Mouse (Mus musculus): Measurements from ENCODE around the gene Prrc2a. TPM values are rescaled to one million over a fixed set of nuclear protein-coding genes. Genes with fewer than 3 reads are reported as not detected.
A peak's percentile ranks its signal among the peaks of the same experiment; 100 is the strongest.

Prrc2a gene
- total and polyA plus RNA-seq, 2 experiments from 2014 or later: 99.2 to 223 TPM

DNA sequence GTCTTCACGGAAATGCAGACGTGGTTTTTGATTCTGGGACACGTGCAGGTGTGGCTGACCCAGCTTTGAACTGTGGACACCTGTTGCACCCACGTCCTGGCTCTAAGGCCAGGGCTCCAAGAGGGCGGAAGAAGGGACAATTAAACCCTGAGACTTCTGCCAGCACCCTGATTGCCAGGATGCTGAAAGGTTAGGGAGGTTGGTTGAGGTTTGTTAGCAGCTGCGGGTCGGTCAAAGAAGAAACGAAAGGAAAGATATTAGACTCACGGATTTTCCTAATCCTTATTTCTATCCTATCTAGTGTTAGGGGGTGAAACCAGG lies 31.6 kb upstream of the Prrc2a start:
- H3K9ac ChIP-seq (replicated peaks; ENCODE audit: low read length): no peak overlapping the region
- H3K36me3 ChIP-seq (ENCODE audit: insufficient read depth, low read length): no peaks in the 10 kb centered on the region
- 37% methylated on average over 9 of the region's 9 CpGs for WGBS
- H3K4me3 ChIP-seq (ENCODE audit: low read length): peak overlapping the region; percentile 42
- H3K4me2 ChIP-seq (ENCODE audit: low read depth, low read length): peak overlapping the region; percentile 69
- no peaks in the 10 kb centered on the region for H3K4me1 ChIP-seq (ENCODE audit: insufficient read depth, low read length)
- H3K27me3 ChIP-seq (ENCODE audit: insufficient read depth, low read length): peaks cover 9% of the 10 kb centered on the region; the same call in 1 of the 2 replicates
- no peak overlapping the region for H3K27ac ChIP-seq
- no peaks in the 10 kb centered on the region for H3K9me3 ChIP-seq (ENCODE audit: low read length)
- DNase-seq (ENCODE audit: low spot score) (no peak), ATAC-seq (no peak)
- TF ChIP-seq CTCF (IDR thresholded peaks at IDR 0.05; ENCODE audit: low read depth): no peak

- H3K9me3 ChIP-seq (ENCODE audit: low read length): no peaks in the 10 kb centered on the region
- no peak overlapping the region for H3K27ac ChIP-seq
- DNase-seq (ENCODE audit: low spot score): peak; percentile 85
- peak overlapping the region; percentile 42 for H3K4me3 ChIP-seq (ENCODE audit: low read length)
- peak overlapping the region; percentile 22 for H3K9ac ChIP-seq (replicated peaks; ENCODE audit: low read length)
- no peaks in the 10 kb centered on the region for H3K36me3 ChIP-seq (ENCODE audit: insufficient read depth, low read length)
- ATAC-seq: peak; percentile 92
- no peaks in the 10 kb centered on the region for H3K4me1 ChIP-seq (ENCODE audit: insufficient read depth, low read length)
- TF ChIP-seq CTCF (IDR thresholded peaks at IDR 0.05; ENCODE audit: low read depth): peak; percentile 75
- H3K4me2 ChIP-seq (ENCODE audit: low read depth, low read length): peak overlapping the region; percentile 69
- 1% methylated on average over 66 of the region's 66 CpGs for WGBS
- peaks cover 8% of the 10 kb centered on the region; the same call in 1 of the 2 replicates for H3K27me3 ChIP-seq (ENCODE audit: insufficient read depth, low read length)
Measured at GRCm38 (mm10) chr17:35195631-35196320, 31.1 kb upstream of the Prrc2a start.

- Histone ChIP-seq H3K4me2 (ENCODE audit: low read depth, low read length) (peak overlapping the region; percentile 69), H3K27me3 (ENCODE audit: insufficient read depth, low read length) (peaks cover 8% of the 10 kb centered on the region; the same call in 1 of the 2 replicates), H3K9ac (replicated peaks; ENCODE audit: low read length) (no peak overlapping the region), H3K36me3 (ENCODE audit: insufficient read depth, low read length) (no peaks in the 10 kb centered on the region), H3K4me3 (ENCODE audit: low read length) (peak overlapping the region; percentile 42), H3K27ac (no peak overlapping the region), H3K4me1 (ENCODE audit: insufficient read depth, low read length) (no peaks in the 10 kb centered on the region), H3K9me3 (ENCODE audit: low read length) (no peaks in the 10 kb centered on the region)
- ATAC-seq: peak; percentile 46; the same call in 1 of the 2 replicates
- no peak for DNase-seq (ENCODE audit: low spot score)
- 46% methylated on average over 19 of the region's 19 CpGs for WGBS
- TF ChIP-seq CTCF (IDR thresholded peaks at IDR 0.05; ENCODE audit: low read depth): no peak
Measured at GRCm38 (mm10) chr17:35194844-35195630, 30.3 kb upstream of the Prrc2a start.

- no peak for ATAC-seq
- Histone ChIP-seq H3K4me1 (ENCODE audit: insufficient read depth, low read length) (no peaks in the 10 kb centered on the region), H3K27ac (no peak within 1 kb of the TSS), H3K27me3 (ENCODE audit: insufficient read depth, low read length) (peaks cover 8% of the 10 kb centered on the region; the same call in 1 of the 2 replicates), H3K9me3 (ENCODE audit: low read length) (no peaks in the 10 kb centered on the region), H3K36me3 (ENCODE audit: insufficient read depth, low read length) (no peaks in the 10 kb centered on the region), H3K4me2 (ENCODE audit: low read depth, low read length) (peak within 1 kb of the TSS; percentile 69), H3K9ac (replicated peaks; ENCODE audit: low read length) (no peak within 1 kb of the TSS), H3K4me3 (ENCODE audit: low read length) (no peak within 1 kb of the TSS)
- no peak for DNase-seq (ENCODE audit: low spot score)
- no peak for TF ChIP-seq CTCF (IDR thresholded peaks at IDR 0.05; ENCODE audit: low read depth)
- WGBS: 78% methylated on average over 26 of the region's 28 CpGs
Measured at GRCm38 (mm10) chr17:35193881-35194843, 29.5 kb upstream of the Prrc2a start, which contains the start of gene Ltb. Gene Ltb, plus strand, starts transcription at chr17:35194439.

DNA sequence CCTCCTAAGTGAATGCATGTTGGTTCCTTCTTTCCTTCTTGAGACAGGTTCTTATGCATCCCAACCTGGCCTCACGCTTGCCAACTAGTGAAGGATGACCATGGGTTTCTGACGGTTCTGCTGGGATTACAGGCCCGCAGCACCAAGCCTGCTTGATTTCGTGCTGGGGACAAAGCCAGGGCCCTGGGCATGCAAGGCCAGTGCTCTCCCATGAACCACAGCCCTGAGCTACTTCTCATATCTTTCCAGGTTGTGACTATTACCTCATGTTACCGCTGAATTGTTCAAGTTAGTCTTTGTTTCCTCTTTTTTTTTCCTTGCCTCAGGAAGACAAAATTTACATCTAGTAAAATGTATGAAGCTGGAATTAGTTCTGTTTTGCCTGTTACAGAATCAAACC lies 28.2 kb upstream of the Prrc2a start:
- Histone ChIP-seq H3K27ac (no peak overlapping the region), H3K36me3 (ENCODE audit: insufficient read depth, low read length) (no peaks in the 10 kb centered on the region), H3K9me3 (ENCODE audit: low read length) (no peaks in the 10 kb centered on the region), H3K9ac (replicated peaks; ENCODE audit: low read length) (no peak overlapping the region), H3K4me3 (ENCODE audit: low read length) (no peak overlapping the region), H3K4me2 (ENCODE audit: low read depth, low read length) (no peak overlapping the region), H3K4me1 (ENCODE audit: insufficient read depth, low read length) (no peaks in the 10 kb centered on the region), H3K27me3 (ENCODE audit: insufficient read depth, low read length) (peaks cover 8% of the 10 kb centered on the region; the same call in 1 of the 2 replicates)
- TF ChIP-seq CTCF (IDR thresholded peaks at IDR 0.05; ENCODE audit: low read depth): no peak
- no peak for DNase-seq (ENCODE audit: low spot score)
- WGBS: 74% methylated on average over 5 of the region's 5 CpGs
- ATAC-seq: no peak

DNA sequence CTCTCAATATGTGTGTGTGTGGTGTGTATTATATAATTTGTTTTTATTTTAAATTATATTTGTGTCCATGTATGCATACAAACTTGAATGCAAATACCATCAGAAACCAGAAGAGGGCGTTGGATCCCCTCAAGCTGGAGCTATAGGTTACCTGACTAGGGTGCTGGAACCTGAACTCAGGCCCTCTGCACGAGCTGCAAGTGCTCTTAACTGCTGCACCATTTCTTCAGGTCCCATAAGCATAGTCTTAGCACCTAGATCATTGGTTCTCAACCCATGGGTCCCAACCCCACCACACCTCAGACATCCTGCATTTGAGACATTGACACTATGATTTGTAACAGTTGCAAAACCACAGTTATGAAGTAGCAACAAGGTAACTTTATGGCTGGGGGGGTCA lies 27.0 kb upstream of the Prrc2a start:
- Histone ChIP-seq H3K36me3 (ENCODE audit: insufficient read depth, low read length) (no peaks in the 10 kb centered on the region), H3K4me3 (ENCODE audit: low read length) (no peak overlapping the region), H3K4me1 (ENCODE audit: insufficient read depth, low read length) (no peaks in the 10 kb centered on the region), H3K4me2 (ENCODE audit: low read depth, low read length) (no peak overlapping the region), H3K27ac (no peak overlapping the region), H3K27me3 (ENCODE audit: insufficient read depth, low read length) (peaks cover 8% of the 10 kb centered on the region; the same call in 1 of the 2 replicates), H3K9ac (replicated peaks; ENCODE audit: low read length) (no peak overlapping the region), H3K9me3 (ENCODE audit: low read length) (no peaks in the 10 kb centered on the region)
- TF ChIP-seq CTCF (IDR thresholded peaks at IDR 0.05; ENCODE audit: low read depth): no peak
- WGBS: 59% methylated on average over 2 of the region's 2 CpGs
- ATAC-seq (no peak), DNase-seq (ENCODE audit: low spot score) (no peak)

Data from hindbrain, postnatal 0 days (tissue).